Mouse (Mus musculus): ENCODE data around the gene Rnf135.
"Not testable (repeated sequence)": the region's sequence is repeated elsewhere in the genome, so short reads cannot be mapped to it uniquely, and the experiment has no call there.

Gene Rnf135

DNA sequence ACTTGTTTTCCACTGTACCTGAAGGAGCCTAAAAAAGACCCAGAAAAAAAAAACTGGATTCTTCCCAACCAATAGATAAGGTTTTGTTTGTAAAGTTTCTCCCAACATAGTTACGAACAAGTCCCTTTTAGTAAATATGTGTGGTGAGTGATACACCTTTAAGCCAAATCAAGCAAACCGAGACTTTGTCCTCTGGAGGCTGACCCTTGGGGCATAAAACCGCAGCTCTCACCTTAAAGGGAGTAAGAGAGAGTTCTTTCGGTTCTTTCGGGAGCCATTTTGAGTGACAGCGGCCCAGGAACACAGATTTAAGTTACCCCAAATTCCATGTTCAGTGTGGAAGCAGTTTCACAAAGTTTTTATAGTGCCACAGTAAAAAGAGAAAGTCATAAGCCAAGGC lies 18.6 kb downstream of the Rnf135 start:
- no peak for DNase-seq (ENCODE audit: low spot score)

DNA sequence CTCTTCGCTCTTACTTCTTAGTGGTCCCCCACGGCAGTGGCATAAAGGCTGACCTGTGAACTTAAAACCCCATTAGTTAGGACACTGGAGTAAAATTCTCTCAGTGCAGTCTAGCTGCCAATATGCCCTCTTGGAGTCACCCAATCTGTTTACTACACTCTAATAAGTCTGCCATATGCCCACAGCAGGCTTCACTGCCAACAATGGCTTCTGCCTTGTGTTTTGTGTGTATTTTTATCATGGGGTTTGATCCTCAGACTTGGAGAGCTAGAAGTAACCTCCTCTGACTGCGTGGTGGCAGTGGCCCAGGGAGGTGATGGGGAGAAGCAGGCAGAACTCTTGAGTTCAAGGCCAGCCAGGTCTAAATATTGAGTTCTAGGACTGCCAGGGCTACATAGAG lies 20.4 kb downstream of the Rnf135 start:
- DNase-seq (ENCODE audit: low spot score) = no peak

DNA sequence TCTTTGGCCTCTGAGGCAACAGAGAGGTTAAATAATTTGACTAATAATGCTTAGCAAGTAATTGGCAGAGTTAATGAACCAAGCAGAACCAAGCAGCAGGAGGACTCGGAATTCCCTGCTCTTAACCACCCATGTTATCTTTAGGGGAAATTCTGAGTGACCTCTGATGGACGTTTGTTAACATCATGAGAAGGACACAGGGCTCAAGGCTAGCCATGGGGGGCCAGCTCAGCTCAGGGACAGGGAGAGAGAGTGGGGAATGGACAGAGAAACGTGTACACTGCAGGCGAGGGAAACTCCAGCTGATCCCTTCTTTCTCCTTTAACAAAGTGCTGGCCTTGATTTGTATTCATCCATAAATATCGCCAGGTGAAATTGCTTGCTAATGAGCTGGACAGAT lies 21.3 kb downstream of the Rnf135 start:
- DNase-seq (ENCODE audit: low spot score) = no peak

DNA sequence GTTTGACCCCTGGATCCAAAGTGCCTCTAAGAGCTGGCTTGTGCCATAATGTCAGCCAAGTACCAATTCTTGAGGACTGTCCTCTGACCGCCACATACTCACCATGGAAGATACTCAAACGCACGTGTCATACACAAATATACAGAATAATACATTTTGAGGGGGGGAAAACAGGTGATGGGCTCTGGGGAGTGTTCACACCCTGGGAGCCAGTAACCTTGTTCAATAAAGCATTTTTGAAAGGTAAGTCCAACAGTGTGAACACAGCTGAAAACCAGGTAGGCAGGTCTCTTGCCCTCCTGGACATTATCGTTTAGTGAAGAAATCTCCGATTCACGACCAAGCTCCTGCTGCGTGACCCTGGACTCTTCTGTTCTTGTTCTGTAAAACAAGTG lies 24.8 kb downstream of the Rnf135 start:
- DNase-seq (ENCODE audit: low spot score) = no peak

DNA sequence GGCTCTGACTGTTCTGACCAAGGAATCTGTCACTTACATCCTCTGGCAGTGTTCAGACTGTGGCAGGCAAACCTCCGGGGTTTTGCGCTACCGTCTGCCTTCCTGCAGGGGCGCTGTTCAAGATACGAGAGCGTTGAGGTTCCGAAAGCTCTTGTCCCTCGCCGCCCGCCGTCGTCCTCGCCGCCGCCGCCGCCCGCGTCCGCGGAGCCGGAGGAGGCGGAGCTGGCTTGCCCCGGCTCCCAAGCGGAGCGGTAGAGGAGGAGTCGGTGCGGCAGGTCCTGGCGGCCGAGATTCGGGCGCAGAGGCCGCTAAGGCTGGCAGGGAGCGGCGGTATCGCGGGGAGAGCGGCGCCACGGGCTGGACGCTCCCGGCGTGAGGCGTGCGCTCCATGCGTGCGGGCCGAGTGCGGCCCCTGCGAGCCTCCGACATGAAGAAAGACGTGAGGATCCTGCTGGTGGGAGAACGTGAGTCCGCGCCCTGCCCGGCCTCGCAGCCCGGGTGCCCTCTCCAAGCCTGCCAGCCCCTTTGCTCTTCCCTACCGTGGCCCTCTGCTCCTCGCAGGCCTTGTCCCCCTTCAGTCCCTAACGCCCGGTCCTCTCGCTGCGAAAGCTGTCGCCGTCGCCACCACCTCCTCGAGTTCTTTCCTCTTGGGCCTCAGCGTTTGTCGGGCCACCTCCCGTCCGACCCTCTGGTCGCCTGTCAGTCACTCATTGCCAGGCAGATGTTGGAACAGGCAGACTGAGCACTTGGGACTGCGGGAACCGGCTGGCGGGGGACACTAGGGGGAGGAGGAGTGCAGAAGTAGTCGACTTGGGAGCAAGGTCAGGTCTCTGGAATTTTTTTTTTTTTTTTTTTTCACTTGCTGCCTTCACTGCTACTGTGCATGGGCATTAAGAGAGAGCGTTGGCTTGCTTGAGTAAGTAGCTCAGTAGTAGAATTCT lies 25.5 kb downstream of the Rnf135 start, which contains the start of gene Rhot1:
TSS of gene Rhot1 (plus strand) at position 160 of the 941 bp plus-strand sequence.
- DNase-seq (ENCODE audit: low spot score) = peak; percentile 95

DNA sequence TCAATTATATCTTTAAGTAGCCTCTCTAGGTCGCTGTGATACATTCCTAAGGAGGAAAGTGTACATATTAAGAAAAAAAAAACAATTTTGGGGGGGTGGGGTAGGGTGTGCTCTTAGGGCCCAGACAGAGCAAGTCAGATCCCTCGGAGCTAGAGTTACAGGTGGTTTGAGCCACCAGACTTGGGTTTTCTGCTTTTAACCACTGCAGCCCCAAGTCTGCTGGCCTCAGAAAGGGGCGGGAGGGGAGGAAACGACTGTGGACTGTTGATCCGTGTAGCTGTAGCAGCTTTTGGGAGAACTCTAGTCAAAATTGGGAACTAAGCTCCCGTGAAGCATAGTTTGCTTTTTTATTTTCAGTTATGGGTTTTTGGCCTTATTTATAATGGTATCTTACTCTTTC lies 26.7 kb downstream of the Rnf135 start:
- no peak for DNase-seq (ENCODE audit: low spot score)

DNA sequence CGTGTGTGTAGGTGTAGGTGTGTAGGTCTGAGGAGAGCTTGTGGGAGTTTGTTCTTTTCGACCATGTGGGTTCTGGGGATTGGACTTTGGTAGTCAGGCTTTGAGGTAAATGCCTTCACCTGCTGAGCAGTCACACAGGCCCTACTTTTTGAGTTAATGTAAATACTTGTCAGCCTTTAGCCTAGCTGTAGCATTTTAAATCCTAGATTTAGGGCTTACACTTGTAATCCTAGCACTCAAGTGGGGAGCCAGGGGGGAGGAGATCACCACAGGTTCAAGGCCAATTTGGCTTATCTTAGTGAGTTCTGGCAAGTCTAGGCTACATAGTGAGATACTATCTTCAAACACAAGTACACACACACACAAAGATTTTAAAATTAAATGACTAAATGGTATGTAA lies 28.6 kb downstream of the Rnf135 start:
- no peak for DNase-seq (ENCODE audit: low spot score)

DNA sequence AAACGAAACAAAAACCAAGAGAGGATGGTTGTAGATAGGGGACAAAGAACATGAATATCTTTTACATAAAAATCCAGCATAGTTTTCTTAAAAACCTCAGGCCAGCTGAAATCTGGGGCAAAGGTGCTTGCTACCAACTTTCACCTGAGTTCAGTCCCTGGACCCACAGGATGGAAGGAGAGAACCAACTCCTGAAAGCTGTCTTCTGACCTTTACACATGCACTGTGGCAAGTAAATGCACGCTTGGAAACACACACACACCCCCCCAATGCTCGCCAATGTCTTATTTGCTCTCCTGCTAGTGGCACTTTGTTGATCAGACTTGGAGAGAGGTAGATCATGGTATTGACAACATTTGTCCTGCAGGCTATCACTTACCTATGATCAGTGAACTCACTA lies 31.6 kb downstream of the Rnf135 start:
- no peak for DNase-seq (ENCODE audit: low spot score)

DNA sequence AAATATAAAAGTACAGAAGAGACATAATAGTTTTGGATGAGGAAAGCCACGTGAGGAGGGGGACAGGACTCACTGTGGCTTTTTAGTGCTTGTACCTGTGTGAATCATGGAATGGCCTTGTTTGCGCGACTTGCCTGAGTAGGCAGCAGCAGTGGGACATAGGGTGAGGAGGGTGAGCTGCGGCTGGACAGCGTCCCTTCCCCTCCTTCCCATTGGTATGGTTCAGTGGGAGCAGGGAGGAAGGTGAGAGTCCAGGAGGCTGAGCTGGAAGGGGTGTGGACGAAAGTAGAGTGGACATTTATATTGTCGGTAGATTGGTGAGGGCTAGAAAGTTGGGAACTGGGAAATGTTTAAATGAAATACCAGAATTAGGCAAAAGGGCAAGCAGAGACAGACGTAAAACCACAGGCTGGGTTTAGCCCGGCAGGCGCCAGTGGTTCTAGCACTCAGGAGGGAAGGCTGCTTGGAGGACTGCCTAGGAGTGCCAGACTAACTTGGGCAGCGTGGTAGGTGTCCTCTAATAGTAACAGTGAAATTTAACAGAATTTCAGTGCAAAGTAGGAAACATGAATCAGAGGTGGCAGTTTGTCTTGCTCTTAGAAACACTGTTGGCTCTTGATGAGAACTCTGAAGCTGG lies 35.1 kb downstream of the Rnf135 start:
- DNase-seq (ENCODE audit: low spot score) = no peak

DNA sequence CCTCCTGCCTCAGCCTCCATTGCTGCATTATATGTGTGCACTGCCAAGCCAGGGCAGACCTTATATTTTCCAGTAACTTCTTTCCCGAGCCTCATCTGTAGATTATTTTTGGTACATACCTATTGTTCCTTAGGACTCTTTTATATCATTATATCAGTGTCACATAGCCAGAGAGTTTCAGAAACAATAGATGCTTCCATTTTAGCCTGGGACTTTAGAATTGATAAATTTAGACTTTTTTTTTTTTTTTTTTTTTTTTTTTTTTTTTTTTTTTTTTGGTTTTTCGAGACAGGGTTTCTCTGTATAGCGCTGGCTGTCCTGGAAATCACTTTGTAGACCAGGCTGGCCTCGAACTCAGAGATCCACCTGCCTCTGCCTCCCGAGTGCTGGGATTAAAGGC lies 46.4 kb downstream of the Rnf135 start:
- not testable (repeated sequence) for DNase-seq (ENCODE audit: low spot score)

DNA sequence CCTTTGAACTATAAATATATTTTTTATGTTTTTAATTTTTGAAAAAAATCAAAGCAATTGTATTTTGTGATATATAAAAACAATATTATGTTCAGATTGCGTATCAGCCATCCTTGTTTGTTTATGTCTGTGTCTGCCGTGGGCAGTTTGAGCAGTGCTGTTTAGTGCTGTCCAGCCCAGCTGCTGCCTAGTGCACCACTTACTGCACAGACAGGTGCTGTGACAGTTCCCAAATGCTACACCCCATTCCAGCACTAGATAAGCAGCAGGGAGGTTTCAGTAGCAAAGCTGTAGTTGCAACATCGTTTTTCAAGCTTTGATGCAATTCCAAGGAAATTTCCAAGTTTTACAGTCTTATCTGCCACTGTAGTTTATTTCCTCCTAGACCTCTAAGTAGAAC lies 53.6 kb downstream of the Rnf135 start:
- peak; percentile 73 for DNase-seq (ENCODE audit: low spot score)

DNA sequence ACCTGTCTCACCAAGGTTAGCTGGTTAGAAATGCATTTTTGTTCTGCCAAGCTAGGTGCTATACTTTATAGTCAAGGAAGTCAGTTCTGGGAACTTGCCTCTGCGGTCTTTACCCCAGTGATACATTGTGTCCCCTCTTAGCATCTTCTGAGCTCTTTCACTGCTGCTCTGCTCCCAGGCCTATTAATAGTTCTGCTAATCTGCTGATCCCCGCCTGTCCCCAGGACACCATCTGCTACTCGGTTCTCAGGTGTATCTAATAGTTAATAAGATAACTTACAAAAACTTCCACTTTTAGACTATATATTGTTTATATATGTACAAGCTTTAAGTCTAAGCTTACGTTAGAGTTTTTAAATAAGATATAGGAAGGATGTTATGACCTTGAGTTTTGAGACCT lies 54.7 kb downstream of the Rnf135 start:
- peak; percentile 36 for DNase-seq (ENCODE audit: low spot score)

DNA sequence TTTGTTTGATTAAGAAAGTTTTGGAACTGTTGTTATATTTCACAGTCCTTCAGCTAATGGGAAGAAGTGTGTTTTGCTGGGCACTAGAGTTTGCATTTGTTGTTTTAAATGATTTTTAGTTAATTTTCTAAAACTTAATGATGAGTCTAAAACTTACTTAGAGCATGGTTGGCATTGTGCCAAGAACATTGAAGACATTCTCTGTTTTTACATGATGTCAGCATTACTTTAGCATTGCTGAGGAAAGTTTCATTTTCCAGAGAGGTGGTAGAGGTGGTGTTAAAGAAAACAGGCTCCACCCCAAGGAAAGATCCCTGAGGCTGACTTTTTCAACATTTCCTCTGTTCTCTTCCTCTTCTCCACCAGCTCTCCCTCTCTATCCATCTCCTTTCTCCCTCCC lies 63.4 kb downstream of the Rnf135 start:
- DNase-seq (ENCODE audit: low spot score) = no peak

DNA sequence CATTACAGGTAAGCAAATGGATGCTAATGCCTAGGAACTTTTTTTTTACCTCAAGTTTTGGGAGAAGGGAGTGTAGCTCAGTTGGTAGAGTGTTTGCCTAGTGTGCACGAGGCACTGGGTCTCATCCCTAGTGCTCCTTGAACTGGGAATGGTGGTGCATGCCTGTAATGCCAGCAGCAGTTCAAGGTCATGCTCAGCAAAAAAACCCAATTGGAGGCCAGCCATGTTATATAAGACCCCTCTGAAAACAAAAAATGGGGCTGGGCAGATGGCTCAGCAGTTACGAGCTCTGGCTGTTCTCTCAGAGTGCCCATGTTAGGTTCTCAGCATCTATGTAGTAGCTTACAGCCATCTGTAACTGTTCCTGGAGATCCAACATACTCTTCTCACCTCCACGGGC lies 64.9 kb downstream of the Rnf135 start:
- DNase-seq (ENCODE audit: low spot score) = no peak
